Mouse (Mus musculus): ENCODE measurements around the gene Sgf29. TPM values are rescaled to one million over a fixed set of nuclear protein-coding genes. Genes with fewer than 3 reads are reported as not detected.
"Not testable (repeated sequence)": the region's sequence is repeated elsewhere in the genome, so short reads cannot be mapped to it uniquely, and the experiment has no call there.

Sgf29 gene
- polyA plus RNA-seq, 1 experiment from 2014 or later: 28.9 TPM

- WGBS: 87% methylated on average over 2 of the region's 2 CpGs
- H3K9ac ChIP-seq (ENCODE audit: low read length): no peak overlapping the region
- H3K4me2 ChIP-seq (replicated peaks; ENCODE audit: low read depth): no peak overlapping the region
- ATAC-seq (ENCODE audit: low FRiP score, low TSS enrichment) (no peak), DNase-seq (ENCODE audit: low spot score) (no peak)
- no peaks in the 10 kb centered on the region for H3K9me3 ChIP-seq (ENCODE audit: control insufficient read depth, low read length)
- no peaks in the 10 kb centered on the region for H3K36me3 ChIP-seq (ENCODE audit: control insufficient read depth, insufficient read depth, low read length)
- H3K27ac ChIP-seq (replicated peaks): no peak overlapping the region
- TF ChIP-seq EP300 (optimal IDR thresholded peaks at IDR 0.05): no peak
- TF ChIP-seq CTCF (IDR thresholded peaks at IDR 0.05; ENCODE audit: low read depth): no peak
- H3K4me3 ChIP-seq (ENCODE audit: low read depth, low read length): no peak overlapping the region
- H3K27me3 ChIP-seq (ENCODE audit: control insufficient read depth, insufficient read depth, low read length): no peaks in the 10 kb centered on the region
- no peaks in the 10 kb centered on the region for H3K4me1 ChIP-seq (replicated peaks; ENCODE audit: control insufficient read depth, insufficient read depth)
These were observed 16.6 kb upstream of the Sgf29 start for GRCm38 (mm10) chr7:126632478-126632877.

- no peaks in the 10 kb centered on the region for H3K27me3 ChIP-seq (ENCODE audit: control insufficient read depth, insufficient read depth, low read length)
- no peaks in the 10 kb centered on the region for H3K4me1 ChIP-seq (replicated peaks; ENCODE audit: control insufficient read depth, insufficient read depth)
- ATAC-seq (ENCODE audit: low FRiP score, low TSS enrichment): no peak
- no peak overlapping the region for H3K27ac ChIP-seq (replicated peaks)
- DNase-seq (ENCODE audit: low spot score): no peak
- no peaks in the 10 kb centered on the region for H3K36me3 ChIP-seq (ENCODE audit: control insufficient read depth, insufficient read depth, low read length)
- H3K4me3 ChIP-seq (ENCODE audit: low read depth, low read length): no peak overlapping the region
- no peaks in the 10 kb centered on the region for H3K9me3 ChIP-seq (ENCODE audit: control insufficient read depth, low read length)
- no peak overlapping the region for H3K9ac ChIP-seq (ENCODE audit: low read length)
- no peak for TF ChIP-seq CTCF (IDR thresholded peaks at IDR 0.05; ENCODE audit: low read depth)
- no peak for TF ChIP-seq EP300 (optimal IDR thresholded peaks at IDR 0.05)
- no peak overlapping the region for H3K4me2 ChIP-seq (replicated peaks; ENCODE audit: low read depth)
These were observed 13.7 kb upstream of the Sgf29 start for GRCm38 (mm10) chr7:126635375-126635774.

- Histone ChIP-seq H3K36me3 (ENCODE audit: control insufficient read depth, insufficient read depth, low read length) (no peaks in the 10 kb centered on the region), H3K27me3 (ENCODE audit: control insufficient read depth, insufficient read depth, low read length) (no peaks in the 10 kb centered on the region), H3K4me2 (replicated peaks; ENCODE audit: low read depth) (no peak overlapping the region), H3K4me1 (replicated peaks; ENCODE audit: control insufficient read depth, insufficient read depth) (no peaks in the 10 kb centered on the region), H3K27ac (replicated peaks) (no peak overlapping the region), H3K9ac (ENCODE audit: low read length) (no peak overlapping the region), H3K4me3 (ENCODE audit: low read depth, low read length) (no peak overlapping the region), H3K9me3 (ENCODE audit: control insufficient read depth, low read length) (no peaks in the 10 kb centered on the region)
- ATAC-seq (ENCODE audit: low FRiP score, low TSS enrichment) (peak; percentile 75), DNase-seq (ENCODE audit: low spot score) (peak; percentile 44)
- peak; percentile 93 for TF ChIP-seq CTCF (IDR thresholded peaks at IDR 0.05; ENCODE audit: low read depth)
- no peak for TF ChIP-seq EP300 (optimal IDR thresholded peaks at IDR 0.05)
- 11% methylated on average over 4 of the region's 4 CpGs for WGBS
These were observed 12.2 kb upstream of the Sgf29 start for GRCm38 (mm10) chr7:126636733-126637520.

GRCm38 (mm10) chr7:126642545-126643243 lies 6.4 kb upstream of the Sgf29 start:
- Histone ChIP-seq H3K9me3 (ENCODE audit: control insufficient read depth, low read length) (no peaks in the 10 kb centered on the region), H3K4me1 (replicated peaks; ENCODE audit: control insufficient read depth, insufficient read depth) (no peaks in the 10 kb centered on the region), H3K4me2 (replicated peaks; ENCODE audit: low read depth) (no peak overlapping the region), H3K27me3 (ENCODE audit: control insufficient read depth, insufficient read depth, low read length) (no peaks in the 10 kb centered on the region), H3K36me3 (ENCODE audit: control insufficient read depth, insufficient read depth, low read length) (no peaks in the 10 kb centered on the region), H3K9ac (ENCODE audit: low read length) (no peak overlapping the region), H3K27ac (replicated peaks) (no peak overlapping the region), H3K4me3 (ENCODE audit: low read depth, low read length) (no peak overlapping the region)
- TF ChIP-seq EP300 (optimal IDR thresholded peaks at IDR 0.05) (no peak), CTCF (IDR thresholded peaks at IDR 0.05; ENCODE audit: low read depth) (peak; percentile 57)
- WGBS: 71% methylated on average over 5 of the region's 5 CpGs
- DNase-seq (ENCODE audit: low spot score): no peak
- no peak for ATAC-seq (ENCODE audit: low FRiP score, low TSS enrichment)

GRCm38 (mm10) chr7:126643244-126643617 lies 5.9 kb upstream of the Sgf29 start:
- peak; percentile 38; the same call in 1 of the 2 replicates for ATAC-seq (ENCODE audit: low FRiP score, low TSS enrichment)

GRCm38 (mm10) chr7:126644345-126644744 lies 4.8 kb upstream of the Sgf29 start:
- no peak overlapping the region for H3K4me3 ChIP-seq (ENCODE audit: low read depth, low read length)
- H3K27me3 ChIP-seq (ENCODE audit: control insufficient read depth, insufficient read depth, low read length): no peaks in the 10 kb centered on the region
- no peaks in the 10 kb centered on the region for H3K4me1 ChIP-seq (replicated peaks; ENCODE audit: control insufficient read depth, insufficient read depth)
- DNase-seq (ENCODE audit: low spot score): no peak
- no peak for ATAC-seq (ENCODE audit: low FRiP score, low TSS enrichment)
- no peak overlapping the region for H3K27ac ChIP-seq (replicated peaks)
- 71% methylated on average over 3 of the region's 3 CpGs for WGBS
- H3K9me3 ChIP-seq (ENCODE audit: control insufficient read depth, low read length): no peaks in the 10 kb centered on the region
- H3K4me2 ChIP-seq (replicated peaks; ENCODE audit: low read depth): no peak overlapping the region
- no peak overlapping the region for H3K9ac ChIP-seq (ENCODE audit: low read length)
- no peak for TF ChIP-seq EP300 (optimal IDR thresholded peaks at IDR 0.05)
- TF ChIP-seq CTCF (IDR thresholded peaks at IDR 0.05; ENCODE audit: low read depth): no peak
- no peaks in the 10 kb centered on the region for H3K36me3 ChIP-seq (ENCODE audit: control insufficient read depth, insufficient read depth, low read length)

More at GRCm38 (mm10) chr7:126643244-126643617, 5.9 kb upstream of the Sgf29 start:
- H3K9me3 ChIP-seq (ENCODE audit: control insufficient read depth, low read length); H3K27me3 ChIP-seq (ENCODE audit: control insufficient read depth, insufficient read depth, low read length); H3K27ac ChIP-seq (replicated peaks); H3K9ac ChIP-seq (ENCODE audit: low read length); H3K4me1 ChIP-seq (replicated peaks; ENCODE audit: control insufficient read depth, insufficient read depth); H3K4me2 ChIP-seq (replicated peaks; ENCODE audit: low read depth); H3K36me3 ChIP-seq (ENCODE audit: control insufficient read depth, insufficient read depth, low read length); DNase-seq (ENCODE audit: low spot score); H3K4me3 ChIP-seq (ENCODE audit: low read depth, low read length): not testable (repeated sequence)
- WGBS: 30% methylated on average over 2 of the region's 3 CpGs
- TF ChIP-seq CTCF (IDR thresholded peaks at IDR 0.05; ENCODE audit: low read depth): peak; percentile 83

All from stomach, postnatal 0 days (tissue).